Mouse (Mus musculus) ES-E14 (cell line): ENCODE measurements around the gene Nectin1. TPM values are rescaled to one million over a fixed set of nuclear protein-coding genes. Genes with fewer than 3 reads are reported as not detected.

Source experiments
- DNase-seq: peaks from one replicate; pipeline ENCODE4 v3.0.0-alpha.2; 2013; ENCODE audit warnings: low read depth, low spot score
- H3K27ac ChIP-seq: 2 replicates; pipeline ENCODE4 v1.5.1; 2012; ENCODE audit warnings: low read depth, mild to moderate bottlenecking, low read length, moderate library complexity, mixed read lengths; ENCODE audit not compliant: poor library complexity, insufficient read depth, severe bottlenecking
- H3K36me3 ChIP-seq: 2 replicates; pipeline ENCODE4 v1.6.1; 2012; ENCODE audit warnings: mild to moderate bottlenecking, low read length, moderate library complexity, mixed read lengths; ENCODE audit not compliant: control insufficient read depth, poor library complexity, insufficient read depth, severe bottlenecking
- H3K4me1 ChIP-seq, 2 experiments: fragments of 150-350 bp in 1 of 2; sonication (generic) in 1 of 2; 2 replicates each; pipeline ENCODE4 v1.6.1; 2012; ENCODE audit warnings: low read length in 2 of 2, mild to moderate bottlenecking in 1 of 2, mixed read lengths in 1 of 2; ENCODE audit not compliant: control insufficient read depth in 2 of 2, insufficient read depth in 2 of 2, poor library complexity in 1 of 2
- H3K4me3 ChIP-seq, 2 experiments: fragments of 150-350 bp in 1 of 2; sonication (generic) in 1 of 2; 2 replicates each; pipeline ENCODE4 v1.5.1; 2012; ENCODE audit warnings: low read length in 2 of 2, low read depth in 1 of 2, mild to moderate bottlenecking in 1 of 2, mixed read lengths in 1 of 2; ENCODE audit not compliant: insufficient read depth in 1 of 2, poor library complexity in 1 of 2, severe bottlenecking in 1 of 2
- H3K9ac ChIP-seq: 2 replicates; pipeline ENCODE4 v1.6.1; 2012; ENCODE audit warnings: low read depth, mild to moderate bottlenecking, low read length, mixed read lengths; ENCODE audit not compliant: poor library complexity, insufficient read depth, severe bottlenecking
- H3K9me3 ChIP-seq: fragments of 150-350 bp; sonication (generic); 2 replicates; pipeline ENCODE4 v1.6.1; 2012; ENCODE audit warnings: low read depth, mild to moderate bottlenecking, low read length; ENCODE audit not compliant: control insufficient read depth, insufficient read depth
- CHD2 ChIP-seq: IDR thresholded peaks from 2 replicates; pipeline ENCODE4 v1.6.1; 2014; ENCODE audit warnings: mild to moderate bottlenecking, low read depth, low read length, inconsistent platforms
- HCFC1 ChIP-seq: IDR thresholded peaks from 2 replicates; pipeline ENCODE4 v1.6.1; 2012; ENCODE audit warnings: low read length, inconsistent platforms, borderline replicate concordance; ENCODE audit not compliant: insufficient read depth
- MAFK ChIP-seq: IDR thresholded peaks from 2 replicates; pipeline ENCODE4 v1.6.1; 2014; ENCODE audit warnings: mild to moderate bottlenecking, low read depth, low read length, inconsistent platforms; ENCODE audit not compliant: insufficient read depth
- ZC3H11A ChIP-seq: IDR thresholded peaks from 2 replicates; pipeline ENCODE4 v1.6.1; 2012; ENCODE audit warnings: low read depth, mild to moderate bottlenecking, inconsistent platforms, low read length, borderline replicate concordance
- ZNF384 ChIP-seq: IDR thresholded peaks from 2 replicates; pipeline ENCODE4 v1.6.1; 2012; ENCODE audit warnings: low read depth, low read length, inconsistent platforms
- in situ Hi-C, 2 experiments: fragments of 600-800 bp; cut with MboI; formaldehyde crosslinking; loops; one replicate each; pipeline ENCODE4 v1.15.1; 2025; ENCODE audit warnings: low sequenced_read_pairs in 2 of 2, inconsistent platforms in 1 of 2; ENCODE audit not compliant: unreplicated experiment in 2 of 2
- total RNA-seq: library from RNA; depleted of rRNA; stranded (reverse); fragments of 300-350 nt; gene quantifications from 2 replicates; pipeline ENCODE4 v1.2.3, GENCODE M21; 2012

The Nectin1 gene
- total RNA-seq, 1 experiment = 12.9 TPM

- in situ Hi-C loops = no loop called here
- no peak for TF ChIP-seq CHD2
- no peak for TF ChIP-seq ZNF384
- no peak for TF ChIP-seq MAFK
- no peak for TF ChIP-seq HCFC1
- TF ChIP-seq ZC3H11A = no peak
- no peak overlapping the region for H3K9ac ChIP-seq
- no peaks in the 10 kb centered on the region; the same call in 1 of the 2 replicates for H3K36me3 ChIP-seq
- H3K4me1 ChIP-seq = peaks cover 4 to 29% of the 10 kb centered on the region in 2 experiments; a peak in 3 of 4 replicates
- no peak for DNase-seq
- H3K9me3 ChIP-seq = no peaks in the 10 kb centered on the region
- no peak overlapping the region for H3K27ac ChIP-seq
- H3K4me3 ChIP-seq = no peak overlapping the region
Observed at GRCm38 (mm10) chr9:43773521-43773920, 29.7 kb downstream of the Nectin1 start.

- TF ChIP-seq ZC3H11A (no peak), ZNF384 (no peak), MAFK (no peak), HCFC1 (no peak), CHD2 (no peak)
- H3K4me1 ChIP-seq = peaks cover 4 to 29% of the 10 kb centered on the region in 2 experiments; a peak in 3 of 4 replicates
Observed at GRCm38 (mm10) chr9:43774427-43774826, 30.6 kb downstream of the Nectin1 start.

GRCm38 (mm10) chr9:43776231-43776630 lies 32.4 kb downstream of the Nectin1 start:
- H3K4me1 ChIP-seq = peaks cover 4 to 31% of the 10 kb centered on the region in 2 experiments; a peak in 3 of 4 replicates
- in situ Hi-C loops = no loop called here
- H3K27ac ChIP-seq = no peak overlapping the region
- H3K36me3 ChIP-seq = no peaks in the 10 kb centered on the region
- H3K4me3 ChIP-seq = no peak overlapping the region
- H3K9ac ChIP-seq = no peak overlapping the region
- no peaks in the 10 kb centered on the region for H3K9me3 ChIP-seq
- no peak for DNase-seq
- TF ChIP-seq ZC3H11A (no peak), ZNF384 (no peak), MAFK (no peak), CHD2 (no peak), HCFC1 (no peak)

More at GRCm38 (mm10) chr9:43774427-43774826, 30.6 kb downstream of the Nectin1 start:
- H3K4me3 ChIP-seq = no peak overlapping the region
- no peak overlapping the region for H3K9ac ChIP-seq
- H3K36me3 ChIP-seq = no peaks in the 10 kb centered on the region; the same call in 1 of the 2 replicates
- in situ Hi-C loops = no loop called here
- no peak for DNase-seq
- no peak overlapping the region for H3K27ac ChIP-seq
- H3K9me3 ChIP-seq = no peaks in the 10 kb centered on the region

GRCm38 (mm10) chr9:43777362-43778360 lies 33.9 kb downstream of the Nectin1 start:
- Histone ChIP-seq H3K9me3 (no peaks in the 10 kb centered on the region), H3K4me1 (peaks cover 3 to 35% of the 10 kb centered on the region in 2 experiments; a peak in 3 of 4 replicates), H3K36me3 (no peaks in the 10 kb centered on the region), H3K27ac (no peak overlapping the region), H3K9ac (no peak overlapping the region), H3K4me3 (no peak overlapping the region)
- in situ Hi-C loops = no loop called here
- TF ChIP-seq ZNF384 (no peak), ZC3H11A (no peak), HCFC1 (no peak), MAFK (no peak), CHD2 (no peak)
- DNase-seq = no peak
